9 mouse cellular contexts compared by ENCODE assay signal in genomic region chr11:88690556-88691287, GRCm38 (mm10). TPM values are rescaled to one million over a fixed set of nuclear protein-coding genes. Genes with fewer than 3 reads are reported as not detected.
DNase-seq lines count a peak whose midpoint lies in the region; ATAC-seq and TF ChIP-seq lines count a peak whose summit lies in the region.
"Had no signal": no experiment of that assay in that cellular context is flagged by ENCODE, and none has a peak within 500 bp of the region (broad histone marks: within the 10 kb centered on the region; RNA-seq: fewer than 3 reads in every experiment).

No protein-coding gene starts in this region.

- H3K27me3 ChIP-seq in liver, embryonic 11.5 days (replicated peaks; ENCODE audit: control insufficient read depth, insufficient read depth, low read length) = no peaks in the 10 kb centered on the region
- no peaks in the 10 kb centered on the region for H3K27me3 ChIP-seq in liver, postnatal 0 days (ENCODE audit: insufficient read depth, low read length)

- H3K27ac ChIP-seq in liver, embryonic 11.5 days (ENCODE audit: low read depth, low read length) = peak overlapping the region; percentile 53
- H3K27ac ChIP-seq in liver, postnatal 0 days (ENCODE audit: low read depth) = peak overlapping the region; percentile 48; the same call in 1 of the 2 replicates

- H3K9ac ChIP-seq in liver, embryonic 11.5 days (ENCODE audit: low read depth, low read length) = 0 out of 2 replicates have a peak overlapping the region, but pooled peaks have one; percentile 9
- H3K9ac ChIP-seq in liver, postnatal 0 days (replicated peaks) = no peak overlapping the region

- no peak for DNase-seq in liver, embryonic 11.5 days (ENCODE audit: low spot score)
- no peak for DNase-seq in liver
- DNase-seq in embryo, embryonic 10 days (ENCODE audit: low spot score) = peak; percentile 71
- DNase-seq in forelimb bud, embryonic 11.5 days (ENCODE audit: low read depth, low spot score) = peak; percentile 35
- no peak for DNase-seq in liver, postnatal 0 days
- no peak for DNase-seq in adrenal gland, postnatal 14 days
- DNase-seq in cerebellum, postnatal 25 days = no peak
- DNase-seq in left cerebral cortex, postnatal 4 days = no peak
- DNase-seq: lung, adult 2 months had no signal

- peak overlapping the region; percentile 33 for H3K4me2 ChIP-seq in liver, embryonic 11.5 days
- 0 out of 2 replicates have a peak overlapping the region, but pooled peaks have one; percentile 26 for H3K4me2 ChIP-seq in liver, postnatal 0 days (ENCODE audit: low read depth, low read length)

- intact Hi-C loops in left cerebral cortex, postnatal 4 days (cut with DNase I) = no loop called here

- peaks cover 4% of the 10 kb centered on the region; the same call in 1 of the 2 replicates for H3K36me3 ChIP-seq in liver, embryonic 11.5 days (ENCODE audit: control insufficient read depth, insufficient read depth, low read length)
- H3K36me3 ChIP-seq in liver, postnatal 0 days (replicated peaks; ENCODE audit: insufficient read depth, low read length) = no peaks in the 10 kb centered on the region

- no peaks in the 10 kb centered on the region for H3K9me3 ChIP-seq in liver, embryonic 11.5 days (ENCODE audit: control insufficient read depth, low read length)
- no peaks in the 10 kb centered on the region for H3K9me3 ChIP-seq in liver, postnatal 0 days (ENCODE audit: low read length)

- peaks cover 42% of the 10 kb centered on the region for H3K4me1 ChIP-seq in liver, embryonic 11.5 days (replicated peaks; ENCODE audit: control insufficient read depth, insufficient read depth, low read length)
- H3K4me1 ChIP-seq in liver, postnatal 0 days (ENCODE audit: insufficient read depth) = peaks cover 23% of the 10 kb centered on the region

- no peak for TF ChIP-seq CTCF in liver, postnatal 0 days (IDR thresholded peaks at IDR 0.05; ENCODE audit: low read depth)

- WGBS in liver, embryonic 11.5 days = 31% methylated on average over 12 of the region's 12 CpGs
- 36% methylated on average over 12 of the region's 12 CpGs for WGBS in liver, postnatal 0 days (ENCODE audit: insufficient replicate concordance)

- ATAC-seq in liver, embryonic 11.5 days (replicated peaks; ENCODE audit: low FRiP score) = no peak
- no peak for ATAC-seq in liver, postnatal 0 days

- no peak overlapping the region for H3K4me3 ChIP-seq in liver, embryonic 11.5 days (ENCODE audit: low read depth, low read length)
- no peak overlapping the region for H3K4me3 ChIP-seq in liver, postnatal 0 days (ENCODE audit: low read depth, low read length)

- TF ChIP-seq EP300 in liver, postnatal 0 days (IDR thresholded peaks at IDR 0.05; ENCODE audit: low read depth) = no peak

RNA-seq across cellular contexts. Expression of gene Msi2, which starts 27.6 kb away (rescaled TPM):
- 7.1 and 8.2 TPM in 2 replicates for polyA plus RNA-seq in liver, embryonic 11.5 days (2014; fragmentation: Nextera tagmentation; extraction: Ambion mirVana)
- 3.4 and 3.7 TPM in 2 replicates for polyA plus RNA-seq in liver, postnatal 0 days (2015; fragmentation: Nextera tagmentation; extraction: Ambion mirVana)
- 181 and 193 TPM in 2 replicates for total RNA-seq in adrenal gland, postnatal 14 days (2021)
- 10 to 100 TPM; 75.8 to 90.1 TPM for total RNA-seq in left cerebral cortex, postnatal 4 days (2021)

Comparison
In these comparisons a context has a peak if more than half of its experiments do, and no peak if none do; other contexts are left out.
1. DNase-seq: peak in embryo, embryonic 10 days (single experiment) and forelimb bud, embryonic 11.5 days (single experiment); none in liver, embryonic 11.5 days (single experiment), liver (single experiment), liver, postnatal 0 days (single experiment), adrenal gland, postnatal 14 days (single experiment), cerebellum, postnatal 25 days (0 of 2) and left cerebral cortex, postnatal 4 days (single experiment).